Mouse (Mus musculus) CH12.LX (cell line): ENCODE results near the gene Zbtb8b. TPM values are rescaled to one million over a fixed set of nuclear protein-coding genes. Genes with fewer than 3 reads are reported as not detected.

ENCODE experiments used
- DNase-seq: peaks from one replicate; pipeline ENCODE4 v3.0.0-alpha.2; 2013; ENCODE audit errors: extremely low read depth
- H3K27ac ChIP-seq: 2 replicates; pipeline ENCODE4 v1.5.1; 2012; ENCODE audit warnings: low read depth, mild to moderate bottlenecking, control low read depth, moderate library complexity; ENCODE audit not compliant: insufficient read depth
- H3K27me3 ChIP-seq: replicated peaks from 2 replicates; pipeline ENCODE3; 2012; ENCODE audit warnings: inconsistent platforms
- H3K36me3 ChIP-seq, 2 experiments: replicated peaks in 1 of 2; 2 replicates each; pipeline versions ENCODE3 to v1.6.1; 2012; ENCODE audit warnings: inconsistent platforms in 1 of 2, low read length in 1 of 2, mild to moderate bottlenecking in 1 of 2, mixed read lengths in 1 of 2, moderate library complexity in 1 of 2; ENCODE audit not compliant: control insufficient read depth in 1 of 2, insufficient read depth in 1 of 2
- H3K4me1 ChIP-seq, 2 experiments: 2 replicates each; pipeline ENCODE4 v1.6.1; 2012; ENCODE audit warnings: inconsistent platforms in 1 of 2, moderate library complexity in 1 of 2; ENCODE audit not compliant: insufficient read depth in 2 of 2, control insufficient read depth in 1 of 2
- H3K4me2 ChIP-seq: 2 replicates; pipeline ENCODE4 v1.6.1; 2012; ENCODE audit warnings: low read depth, mild to moderate bottlenecking, control low read depth; ENCODE audit not compliant: poor library complexity, insufficient read depth, severe bottlenecking
- H3K4me3 ChIP-seq, 3 experiments: fragments of 150-350 bp in 1 of 3; sonication (generic) in 1 of 3; replicated peaks in 1 of 3; 2 replicates each; pipeline versions ENCODE3 to v1.5.1; 2011 to 2012; ENCODE audit warnings: low read depth in 2 of 3, low read length in 2 of 3, mild to moderate bottlenecking in 2 of 3, moderate library complexity in 2 of 3, control low read depth in 1 of 3, improper control_type of control experiment in 1 of 3, inconsistent platforms in 1 of 3, mixed read lengths in 1 of 3; ENCODE audit not compliant: poor library complexity in 1 of 3
- H3K79me2 ChIP-seq: replicated peaks from 2 replicates; pipeline ENCODE4 v1.6.1; 2012; ENCODE audit warnings: mild to moderate bottlenecking, moderate library complexity; ENCODE audit not compliant: control insufficient read depth, poor library complexity, insufficient read depth, severe bottlenecking; ENCODE audit errors: extremely low read depth
- H3K9ac ChIP-seq: 2 replicates; pipeline ENCODE4 v1.6.1; 2012; ENCODE audit warnings: low read depth, mild to moderate bottlenecking, control low read depth, moderate library complexity; ENCODE audit not compliant: insufficient read depth
- H3K9me3 ChIP-seq: replicated peaks from 2 replicates; pipeline ENCODE3; 2012; ENCODE audit warnings: low read length, inconsistent platforms, mixed read lengths
- CHD1 ChIP-seq: IDR thresholded peaks from 2 replicates; pipeline ENCODE4 v1.6.1; 2012; ENCODE audit warnings: low read depth, low read length, improper control_type of control experiment, inconsistent platforms
- ELF1 ChIP-seq: IDR thresholded peaks from 2 replicates; pipeline ENCODE4 v1.6.1; 2014; ENCODE audit warnings: low read depth, mild to moderate bottlenecking, inconsistent platforms, low read length, improper control_type of control experiment
- EP300 ChIP-seq: IDR thresholded peaks from 2 replicates; pipeline ENCODE4 v1.6.1; 2011; ENCODE audit warnings: low read length, improper control_type of control experiment
- ETS1 ChIP-seq: conservative IDR thresholded peaks from 2 replicates; pipeline ENCODE4 v1.6.1; 2012; ENCODE audit warnings: low read depth, mild to moderate bottlenecking, inconsistent platforms, low read length, improper control_type of control experiment, moderate library complexity
- GABPA ChIP-seq: IDR thresholded peaks from 2 replicates; pipeline ENCODE4 v1.6.1; 2012; ENCODE audit warnings: low read depth, low read length, improper control_type of control experiment, inconsistent platforms; ENCODE audit not compliant: insufficient replicate concordance
- IRF4 ChIP-seq: IDR thresholded peaks from 2 replicates; pipeline ENCODE4 v1.6.1; 2014; ENCODE audit warnings: low read depth, mild to moderate bottlenecking, inconsistent platforms, low read length, improper control_type of control experiment
- JUND ChIP-seq: conservative IDR thresholded peaks from 2 replicates; pipeline ENCODE4 v1.6.1; 2011; ENCODE audit warnings: low read depth, low read length, improper control_type of control experiment
- MAFK ChIP-seq: IDR thresholded peaks from 2 replicates; pipeline ENCODE4 v1.6.1; 2011; ENCODE audit warnings: low read length, improper control_type of control experiment; ENCODE audit not compliant: insufficient replicate concordance
- MAX ChIP-seq: IDR thresholded peaks from 2 replicates; pipeline ENCODE4 v1.6.1; 2011; ENCODE audit warnings: low read length, improper control_type of control experiment
- MEF2A ChIP-seq: IDR thresholded peaks from 2 replicates; pipeline ENCODE4 v1.6.1; 2014; ENCODE audit warnings: low read depth, mild to moderate bottlenecking, inconsistent platforms, low read length, improper control_type of control experiment, borderline replicate concordance
- MXI1 ChIP-seq: IDR thresholded peaks from 2 replicates; pipeline ENCODE4 v1.6.1; 2011; ENCODE audit warnings: mild to moderate bottlenecking, low read depth, low read length, improper control_type of control experiment
- NELFE ChIP-seq: IDR thresholded peaks from 2 replicates; pipeline ENCODE4 v1.6.1; 2011; ENCODE audit warnings: low read depth, low read length, improper control_type of control experiment
- POLR2A ChIP-seq: IDR thresholded peaks from 2 replicates; pipeline ENCODE4 v1.6.1; 2011; ENCODE audit warnings: low read depth, mild to moderate bottlenecking, improper control_type of control experiment, low read length
- POLR2AphosphoS2 ChIP-seq: IDR thresholded peaks from 2 replicates; pipeline ENCODE4 v1.6.1; 2011; ENCODE audit warnings: low read depth, low read length, improper control_type of control experiment
- RAD21 ChIP-seq: IDR thresholded peaks from 2 replicates; pipeline ENCODE4 v1.6.1; 2011; ENCODE audit warnings: low read depth, mild to moderate bottlenecking, low read length, improper control_type of control experiment, moderate library complexity
- RCOR1 ChIP-seq: conservative IDR thresholded peaks from 2 replicates; pipeline ENCODE4 v1.6.1; 2012; ENCODE audit warnings: low read depth, mild to moderate bottlenecking, inconsistent platforms, low read length, improper control_type of control experiment
- SMC3 ChIP-seq: IDR thresholded peaks from 2 replicates; pipeline ENCODE4 v1.6.1; 2011; ENCODE audit warnings: low read depth, low read length, improper control_type of control experiment
- TCF12 ChIP-seq: IDR thresholded peaks from 2 replicates; pipeline ENCODE4 v1.6.1; 2014; ENCODE audit warnings: low read depth, mild to moderate bottlenecking, inconsistent platforms, low read length, improper control_type of control experiment
- UBTF ChIP-seq: IDR thresholded peaks from 2 replicates; pipeline ENCODE4 v1.6.1; 2012; ENCODE audit warnings: low read depth, mild to moderate bottlenecking, inconsistent platforms, low read length, improper control_type of control experiment, moderate library complexity
- USF1 ChIP-seq: IDR thresholded peaks from 2 replicates; pipeline ENCODE4 v1.6.1; 2014; ENCODE audit warnings: low read depth, mild to moderate bottlenecking, inconsistent platforms, low read length, improper control_type of control experiment
- USF2 ChIP-seq: conservative IDR thresholded peaks from 2 replicates; pipeline ENCODE4 v1.6.1; 2011; ENCODE audit warnings: low read depth, low read length, improper control_type of control experiment
- ZKSCAN1 ChIP-seq: IDR thresholded peaks from 2 replicates; pipeline ENCODE4 v1.6.1; 2012; ENCODE audit warnings: low read depth, inconsistent platforms, low read length, improper control_type of control experiment, borderline replicate concordance
- ZMIZ1 ChIP-seq: IDR thresholded peaks from 2 replicates; pipeline ENCODE4 v1.6.1; 2012; ENCODE audit warnings: low read depth, mild to moderate bottlenecking, inconsistent platforms, low read length, improper control_type of control experiment
- ZNF384 ChIP-seq: IDR thresholded peaks from 2 replicates; pipeline ENCODE4 v1.6.1; 2012; ENCODE audit warnings: low read depth, low read length, improper control_type of control experiment, inconsistent platforms
- dilution Hi-C: fragments of 300-500 bp; cut with MboI; formaldehyde crosslinking; loops from 2 replicates; pipeline ENCODE4 v1.14.3; 2020; ENCODE audit warnings: low sequenced_read_pairs; ENCODE audit not compliant: extremely low pct_unique_long_range_greater_than_20kb, extremely low pct_ligation_motif_present
- in situ Hi-C: fragments of 300-500 bp; cut with MboI; formaldehyde crosslinking; loops from 3 replicates; pipeline ENCODE4 v1.14.3; 2019; ENCODE audit warnings: low sequenced_read_pairs, low pct_ligation_motif_present, low pct_unique_long_range_greater_than_20kb, mixed read lengths
- polyA plus RNA-seq: library from polyadenylated mRNA; unstranded; fragments of >175 nt; gene quantifications from 2 replicates; pipeline ENCODE4 v1.2.1, GENCODE M21; 2012; ENCODE audit warnings: low read depth; ENCODE audit not compliant: insufficient read length
- total RNA-seq, 2 experiments: library from RNA; depleted of rRNA; stranded (reverse); fragments of 300-350 nt in 1 of 2; fragments of >200 nt in 1 of 2; gene quantifications; 2 replicates each; pipeline ENCODE4 v1.2.3; 2012 to 2014

Gene Zbtb8b
- total and polyA plus RNA-seq, 3 experiments, result 0.04 TPM; not detected in 2

GRCm38 (mm10) chr4:129385685-129386084 is 55.0 kb downstream of the Zbtb8b start:
- dilution Hi-C loops (no loop called here), in situ Hi-C loops (no loop called here)
- Histone ChIP-seq H3K27ac (no peak overlapping the region), H3K79me2 (no peaks in the 10 kb centered on the region), H3K4me3 (no peak overlapping the region), H3K4me2 (no peak overlapping the region), H3K36me3 (no peaks in the 10 kb centered on the region), H3K9me3 (no peaks in the 10 kb centered on the region), H3K27me3 (peaks cover 2% of the 10 kb centered on the region), H3K9ac (no peak overlapping the region), H3K4me1 (peaks cover 0 to 6% of the 10 kb centered on the region in 2 experiments; a peak in 1 of 4 replicates)
- TF ChIP-seq MXI1 (no peak), JUND (no peak), ZMIZ1 (no peak), POLR2AphosphoS2 (no peak), ETS1 (no peak), USF2 (no peak), RAD21 (no peak), USF1 (no peak), TCF12 (no peak), SMC3 (no peak), UBTF (no peak), NELFE (no peak), POLR2A (no peak), IRF4 (no peak), EP300 (no peak), MAFK (no peak), ZKSCAN1 (no peak), GABPA (no peak)
- no peak for DNase-seq

GRCm38 (mm10) chr4:129384440-129384839 is 56.2 kb downstream of the Zbtb8b start:
- Histone ChIP-seq H3K27ac (no peak overlapping the region), H3K4me2 (no peak overlapping the region), H3K36me3 (no peaks in the 10 kb centered on the region), H3K4me1 (peaks cover 0 to 6% of the 10 kb centered on the region in 2 experiments; a peak in 1 of 4 replicates), H3K79me2 (no peaks in the 10 kb centered on the region), H3K9me3 (no peaks in the 10 kb centered on the region), H3K4me3 (no peak overlapping the region), H3K9ac (no peak overlapping the region), H3K27me3 (peaks cover 11% of the 10 kb centered on the region)
- dilution Hi-C loops, result no loop called here
- DNase-seq, result no peak
- TF ChIP-seq POLR2A (no peak), MAX (no peak), MEF2A (no peak), IRF4 (no peak), MXI1 (no peak), TCF12 (no peak), ZNF384 (no peak), ELF1 (no peak), USF1 (no peak), UBTF (no peak), GABPA (no peak), CHD1 (no peak), RAD21 (no peak), RCOR1 (no peak)
- in situ Hi-C loops, result no loop called here
